Mouse (Mus musculus): ENCODE results near the gene Mcf2l. TPM values are rescaled to one million over a fixed set of nuclear protein-coding genes. Genes with fewer than 3 reads are reported as not detected.

Mcf2l gene
- polyA plus RNA-seq, 1 experiment from 2014 or later: 140 TPM

- no peak overlapping the region for H3K4me3 ChIP-seq (ENCODE audit: low read depth, low read length)
- 90% methylated on average over 13 of the region's 13 CpGs for WGBS
- H3K27ac ChIP-seq (ENCODE audit: low read depth, low read length): no peak overlapping the region
- no peaks in the 10 kb centered on the region for H3K27me3 ChIP-seq (ENCODE audit: control insufficient read depth, insufficient read depth, low read length)
- H3K36me3 ChIP-seq (ENCODE audit: control insufficient read depth, insufficient read depth, low read length): peaks cover 21% of the 10 kb centered on the region
- H3K9me3 ChIP-seq (ENCODE audit: control insufficient read depth, low read length): no peaks in the 10 kb centered on the region
- no peak overlapping the region for H3K4me2 ChIP-seq (ENCODE audit: low read depth, low read length)
- ATAC-seq (ENCODE audit: low read depth): no peak
- H3K4me1 ChIP-seq (ENCODE audit: control insufficient read depth, insufficient read depth, low read length): no peaks in the 10 kb centered on the region
- H3K9ac ChIP-seq (replicated peaks; ENCODE audit: low read depth, low read length): no peak overlapping the region
Measured at GRCm38 (mm10) chr8:12985259-12985658, 111.7 kb downstream of the Mcf2l start.

GRCm38 (mm10) chr8:12987571-12987970 is 114.0 kb downstream of the Mcf2l start:
- Histone ChIP-seq H3K4me3 (ENCODE audit: low read depth, low read length) (no peak overlapping the region), H3K9me3 (ENCODE audit: control insufficient read depth, low read length) (no peaks in the 10 kb centered on the region), H3K27me3 (ENCODE audit: control insufficient read depth, insufficient read depth, low read length) (no peaks in the 10 kb centered on the region), H3K4me2 (ENCODE audit: low read depth, low read length) (no peak overlapping the region), H3K9ac (replicated peaks; ENCODE audit: low read depth, low read length) (no peak overlapping the region), H3K27ac (ENCODE audit: low read depth, low read length) (no peak overlapping the region), H3K36me3 (ENCODE audit: control insufficient read depth, insufficient read depth, low read length) (peaks cover 19% of the 10 kb centered on the region), H3K4me1 (ENCODE audit: control insufficient read depth, insufficient read depth, low read length) (no peaks in the 10 kb centered on the region)
- 84% methylated on average over 8 of the region's 8 CpGs for WGBS
- ATAC-seq (ENCODE audit: low read depth): no peak

GRCm38 (mm10) chr8:12988722-12989430 is 115.3 kb downstream of the Mcf2l start:
- H3K9ac ChIP-seq (replicated peaks; ENCODE audit: low read depth, low read length): no peak overlapping the region
- H3K36me3 ChIP-seq (ENCODE audit: control insufficient read depth, insufficient read depth, low read length): peaks cover 20% of the 10 kb centered on the region
- H3K27me3 ChIP-seq (ENCODE audit: control insufficient read depth, insufficient read depth, low read length): no peaks in the 10 kb centered on the region
- no peak overlapping the region for H3K4me2 ChIP-seq (ENCODE audit: low read depth, low read length)
- H3K9me3 ChIP-seq (ENCODE audit: control insufficient read depth, low read length): no peaks in the 10 kb centered on the region
- no peak overlapping the region for H3K4me3 ChIP-seq (ENCODE audit: low read depth, low read length)
- H3K4me1 ChIP-seq (ENCODE audit: control insufficient read depth, insufficient read depth, low read length): no peaks in the 10 kb centered on the region
- no peak for ATAC-seq (ENCODE audit: low read depth)
- 80% methylated on average over 13 of the region's 13 CpGs for WGBS
- no peak overlapping the region for H3K27ac ChIP-seq (ENCODE audit: low read depth, low read length)

- H3K36me3 ChIP-seq (ENCODE audit: control insufficient read depth, insufficient read depth, low read length): peaks cover 17% of the 10 kb centered on the region
- WGBS: 81% methylated on average over 10 of the region's 10 CpGs
Measured at GRCm38 (mm10) chr8:12991411-12991810, 117.8 kb downstream of the Mcf2l start.

GRCm38 (mm10) chr8:12994468-12994867 is 120.9 kb downstream of the Mcf2l start:
- no peak overlapping the region for H3K4me2 ChIP-seq (ENCODE audit: low read depth, low read length)
- no peak overlapping the region for H3K4me3 ChIP-seq (ENCODE audit: low read depth, low read length)
- no peaks in the 10 kb centered on the region for H3K27me3 ChIP-seq (ENCODE audit: control insufficient read depth, insufficient read depth, low read length)
- peaks cover 44% of the 10 kb centered on the region for H3K36me3 ChIP-seq (ENCODE audit: control insufficient read depth, insufficient read depth, low read length)
- H3K4me1 ChIP-seq (ENCODE audit: control insufficient read depth, insufficient read depth, low read length): no peaks in the 10 kb centered on the region
- no peak for ATAC-seq (ENCODE audit: low read depth)
- H3K9me3 ChIP-seq (ENCODE audit: control insufficient read depth, low read length): no peaks in the 10 kb centered on the region
- H3K9ac ChIP-seq (replicated peaks; ENCODE audit: low read depth, low read length): no peak overlapping the region
- H3K27ac ChIP-seq (ENCODE audit: low read depth, low read length): no peak overlapping the region
- WGBS: 81% methylated on average over 5 of the region's 5 CpGs

More at GRCm38 (mm10) chr8:12991411-12991810, 117.8 kb downstream of the Mcf2l start:
- Histone ChIP-seq H3K4me3 (ENCODE audit: low read depth, low read length) (no peak overlapping the region), H3K27ac (ENCODE audit: low read depth, low read length) (no peak overlapping the region), H3K9me3 (ENCODE audit: control insufficient read depth, low read length) (no peaks in the 10 kb centered on the region), H3K4me1 (ENCODE audit: control insufficient read depth, insufficient read depth, low read length) (no peaks in the 10 kb centered on the region), H3K4me2 (ENCODE audit: low read depth, low read length) (no peak overlapping the region), H3K9ac (replicated peaks; ENCODE audit: low read depth, low read length) (no peak overlapping the region), H3K27me3 (ENCODE audit: control insufficient read depth, insufficient read depth, low read length) (no peaks in the 10 kb centered on the region)
- no peak for ATAC-seq (ENCODE audit: low read depth)

GRCm38 (mm10) chr8:12995481-12995880 is 121.9 kb downstream of the Mcf2l start:
- H3K36me3 ChIP-seq (ENCODE audit: control insufficient read depth, insufficient read depth, low read length): peaks cover 50% of the 10 kb centered on the region
- H3K27me3 ChIP-seq (ENCODE audit: control insufficient read depth, insufficient read depth, low read length): no peaks in the 10 kb centered on the region

GRCm38 (mm10) chr8:12996831-12997275 is 123.2 kb downstream of the Mcf2l start:
- Histone ChIP-seq H3K4me2 (ENCODE audit: low read depth, low read length) (no peak overlapping the region), H3K36me3 (ENCODE audit: control insufficient read depth, insufficient read depth, low read length) (peaks cover 63% of the 10 kb centered on the region), H3K9ac (replicated peaks; ENCODE audit: low read depth, low read length) (no peak overlapping the region), H3K27me3 (ENCODE audit: control insufficient read depth, insufficient read depth, low read length) (no peaks in the 10 kb centered on the region), H3K4me1 (ENCODE audit: control insufficient read depth, insufficient read depth, low read length) (no peaks in the 10 kb centered on the region), H3K4me3 (ENCODE audit: low read depth, low read length) (no peak overlapping the region), H3K27ac (ENCODE audit: low read depth, low read length) (no peak overlapping the region), H3K9me3 (ENCODE audit: control insufficient read depth, low read length) (no peaks in the 10 kb centered on the region)
- ATAC-seq (ENCODE audit: low read depth): no peak
- WGBS: 67% methylated on average over 8 of the region's 8 CpGs

More at GRCm38 (mm10) chr8:12995481-12995880, 121.9 kb downstream of the Mcf2l start:
- Histone ChIP-seq H3K9ac (replicated peaks; ENCODE audit: low read depth, low read length) (no peak overlapping the region), H3K9me3 (ENCODE audit: control insufficient read depth, low read length) (no peaks in the 10 kb centered on the region), H3K4me1 (ENCODE audit: control insufficient read depth, insufficient read depth, low read length) (no peaks in the 10 kb centered on the region), H3K4me2 (ENCODE audit: low read depth, low read length) (no peak overlapping the region), H3K4me3 (ENCODE audit: low read depth, low read length) (no peak overlapping the region), H3K27ac (ENCODE audit: low read depth, low read length) (no peak overlapping the region)
- no peak for ATAC-seq (ENCODE audit: low read depth)
- 63% methylated on average over 5 of the region's 5 CpGs for WGBS

GRCm38 (mm10) chr8:12998331-12998730 is 124.7 kb downstream of the Mcf2l start:
- Histone ChIP-seq H3K27me3 (ENCODE audit: control insufficient read depth, insufficient read depth, low read length) (no peaks in the 10 kb centered on the region), H3K4me2 (ENCODE audit: low read depth, low read length) (no peak overlapping the region), H3K9ac (replicated peaks; ENCODE audit: low read depth, low read length) (no peak overlapping the region), H3K9me3 (ENCODE audit: control insufficient read depth, low read length) (no peaks in the 10 kb centered on the region), H3K4me3 (ENCODE audit: low read depth, low read length) (no peak overlapping the region), H3K4me1 (ENCODE audit: control insufficient read depth, insufficient read depth, low read length) (no peaks in the 10 kb centered on the region), H3K27ac (ENCODE audit: low read depth, low read length) (no peak overlapping the region), H3K36me3 (ENCODE audit: control insufficient read depth, insufficient read depth, low read length) (peaks cover 77% of the 10 kb centered on the region)
- WGBS: 91% methylated on average over 7 of the region's 8 CpGs
- ATAC-seq (ENCODE audit: low read depth): no peak

GRCm38 (mm10) chr8:12999793-13000192 is 126.2 kb downstream of the Mcf2l start:
- Histone ChIP-seq H3K4me3 (ENCODE audit: low read depth, low read length) (no peak overlapping the region), H3K4me2 (ENCODE audit: low read depth, low read length) (no peak overlapping the region), H3K27ac (ENCODE audit: low read depth, low read length) (no peak overlapping the region), H3K27me3 (ENCODE audit: control insufficient read depth, insufficient read depth, low read length) (no peaks in the 10 kb centered on the region), H3K9me3 (ENCODE audit: control insufficient read depth, low read length) (no peaks in the 10 kb centered on the region), H3K36me3 (ENCODE audit: control insufficient read depth, insufficient read depth, low read length) (peaks cover 84% of the 10 kb centered on the region), H3K4me1 (ENCODE audit: control insufficient read depth, insufficient read depth, low read length) (no peaks in the 10 kb centered on the region), H3K9ac (replicated peaks; ENCODE audit: low read depth, low read length) (no peak overlapping the region)
- 88% methylated on average over 9 of the region's 9 CpGs for WGBS
- ATAC-seq (ENCODE audit: low read depth): no peak

Measured in neural tube, embryonic 14.5 days (tissue).